Mouse (Mus musculus) left cerebral cortex, adult 2 months (tissue): ENCODE measurements around the gene Col27a1. TPM values are rescaled to one million over a fixed set of nuclear protein-coding genes. Genes with fewer than 3 reads are reported as not detected.
A peak's percentile ranks its signal among the peaks of the same experiment; 100 is the strongest.

Experiments used
- DNase-seq, 2 experiments: peaks; one replicate each; pipeline ENCODE4 v3.0.0; 2021 to 2022; ENCODE audit warnings: low spot score in 2 of 2, mixed read lengths in 1 of 2; ENCODE audit errors: extremely low spot score in 1 of 2
- H3K27ac ChIP-seq: fragments of 200-600 bp; 2 replicates; pipeline ENCODE4 v1.8.1; 2022
- H3K4me3 ChIP-seq: fragments of 200-600 bp; 2 replicates; pipeline ENCODE4 v1.8.1; 2022
- CTCF ChIP-seq: fragments of 200-600 bp; IDR thresholded peaks from 2 replicates; pipeline ENCODE4 v1.8.1; 2022; ENCODE audit warnings: antibody characterized with exemption, mild to moderate bottlenecking, moderate library complexity
- intact Hi-C: fragments of 180-260 bp; cut with DNase I; formaldehyde crosslinking; loops from one replicate; pipeline ENCODE4 v1.15.1; 2025
- total RNA-seq, 2 experiments: library from RNA; stranded (reverse); gene quantifications; 2 replicates each; pipeline ENCODE4 v1.2.3; 2021

Col27a1 gene
- total RNA-seq, 2 experiments from 2014 or later: 4.6 to 4.9 TPM

- no peak for DNase-seq
Observed at GRCm38 (mm10) chr4:63205583-63205982, 8.2 kb upstream of the Col27a1 start.

GRCm38 (mm10) chr4:63215185-63215992, 1.6 kb downstream of the Col27a1 start:
- intact Hi-C loops: loop anchor here (1.0 to 2.0 kb wide), 3 partner anchors 33 to 104 kb away; no protein-coding TSS in a partner anchor

More at GRCm38 (mm10) chr4:63205583-63205982, 8.2 kb upstream of the Col27a1 start:
- Histone ChIP-seq H3K4me3 (no peak overlapping the region), H3K27ac (no peak overlapping the region)
- TF ChIP-seq CTCF: no peak
- intact Hi-C loops: no loop called here

GRCm38 (mm10) chr4:63215993-63216531, 2.3 kb downstream of the Col27a1 start:
- no peak for DNase-seq
- H3K27ac ChIP-seq: no peak overlapping the region
- peak; percentile 48 for TF ChIP-seq CTCF
- peak overlapping the region; percentile 57 for H3K4me3 ChIP-seq
- intact Hi-C loops: loop anchor here (1.0 to 2.0 kb wide), 3 partner anchors 33 to 103 kb away; no protein-coding TSS in a partner anchor

More at GRCm38 (mm10) chr4:63215185-63215992, 1.6 kb downstream of the Col27a1 start:
- H3K27ac ChIP-seq: no peak overlapping the region
- DNase-seq: peak; percentile 79 to 84
- H3K4me3 ChIP-seq: peak overlapping the region; percentile 57
- peak; percentile 95 for TF ChIP-seq CTCF

GRCm38 (mm10) chr4:63216566-63216965, 2.8 kb downstream of the Col27a1 start:
- intact Hi-C loops: no loop called here
- no peak for DNase-seq
- Histone ChIP-seq H3K27ac (no peak overlapping the region), H3K4me3 (no peak overlapping the region; the same call in 1 of the 2 replicates)
- TF ChIP-seq CTCF: no peak

- no peak overlapping the region for H3K27ac ChIP-seq
- no peak for DNase-seq
- no peak overlapping the region for H3K4me3 ChIP-seq
- no peak for TF ChIP-seq CTCF
- intact Hi-C loops: no loop called here
Observed at GRCm38 (mm10) chr4:63217513-63217912, 3.7 kb downstream of the Col27a1 start.

- Histone ChIP-seq H3K27ac (no peak overlapping the region), H3K4me3 (no peak overlapping the region)
- TF ChIP-seq CTCF: no peak
- intact Hi-C loops: no loop called here
- DNase-seq: no peak
Observed at GRCm38 (mm10) chr4:63219059-63219458, 5.3 kb downstream of the Col27a1 start.

GRCm38 (mm10) chr4:63219635-63220034, 5.8 kb downstream of the Col27a1 start:
- peak in 1 of 2 experiments; percentile 43 for DNase-seq
- Histone ChIP-seq H3K27ac (no peak overlapping the region), H3K4me3 (no peak overlapping the region)
- intact Hi-C loops: loop anchor here (2.0 kb wide), 1 partner anchor 71 kb away; no protein-coding TSS in a partner anchor
- TF ChIP-seq CTCF: no peak

- DNase-seq: no peak
- TF ChIP-seq CTCF: no peak
- Histone ChIP-seq H3K4me3 (no peak overlapping the region), H3K27ac (no peak overlapping the region)
- intact Hi-C loops: loop anchor here (2.0 kb wide), 1 partner anchor 69 kb away; no protein-coding TSS in a partner anchor
Observed at GRCm38 (mm10) chr4:63221096-63221958, 7.5 kb downstream of the Col27a1 start.

- intact Hi-C loops: no loop called here
- TF ChIP-seq CTCF: no peak
- no peak for DNase-seq
- Histone ChIP-seq H3K4me3 (no peak overlapping the region), H3K27ac (no peak overlapping the region)
Observed at GRCm38 (mm10) chr4:63222246-63222645, 8.4 kb downstream of the Col27a1 start.

GRCm38 (mm10) chr4:63225373-63225772, 11.6 kb downstream of the Col27a1 start:
- intact Hi-C loops: no loop called here
- DNase-seq: no peak
- Histone ChIP-seq H3K4me3 (no peak overlapping the region), H3K27ac (no peak overlapping the region)
- no peak for TF ChIP-seq CTCF

- no peak for TF ChIP-seq CTCF
- H3K4me3 ChIP-seq: no peak overlapping the region
- no peak for DNase-seq
- no peak overlapping the region for H3K27ac ChIP-seq
- intact Hi-C loops: no loop called here
Observed at GRCm38 (mm10) chr4:63226164-63226882, 12.5 kb downstream of the Col27a1 start.
